Comparison of ENCODE assay signal across 21 mouse cellular contexts in the genomic region with DNA sequence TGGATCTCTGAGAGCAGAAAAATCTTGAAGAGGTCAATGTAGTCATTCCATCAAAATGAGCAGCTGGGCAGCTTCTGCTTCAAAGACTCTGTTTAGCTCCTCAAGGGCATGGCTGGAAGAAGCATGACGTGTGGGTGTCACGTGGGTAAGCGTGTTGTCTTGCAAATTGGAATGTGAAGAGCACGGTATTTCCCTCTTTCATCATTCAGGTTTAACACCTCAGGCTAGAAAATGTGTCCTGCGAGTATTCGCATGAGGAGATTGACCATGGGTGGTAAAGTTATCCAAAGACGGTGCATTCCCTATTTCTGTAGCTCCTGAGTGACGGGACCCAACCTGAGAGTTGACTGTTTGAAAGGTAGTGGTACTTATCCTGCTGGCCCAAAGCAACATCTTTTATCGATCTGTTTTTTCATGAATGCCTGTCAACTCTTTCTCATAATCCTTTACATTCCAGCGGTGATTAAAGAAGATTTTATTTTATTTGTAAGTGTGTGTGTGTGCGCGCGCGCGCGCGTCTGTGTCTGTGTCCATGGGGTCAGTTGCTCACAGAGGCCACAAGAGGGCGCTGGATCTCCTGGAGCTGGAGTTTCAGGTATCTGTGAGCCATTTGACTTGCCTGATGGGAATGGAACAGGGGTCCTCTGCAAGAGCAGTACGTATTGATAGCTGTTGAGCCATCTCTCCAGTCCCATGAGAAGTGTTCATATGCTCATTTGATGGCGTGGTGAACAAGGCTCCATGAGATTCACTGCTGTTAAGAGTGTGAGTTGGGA.
A peak's percentile ranks its signal among the peaks of the same experiment; 100 is the strongest.
DNase-seq lines count a peak whose midpoint lies in the region; ATAC-seq and TF ChIP-seq lines count a peak whose summit lies in the region.
"Had no signal": no experiment of that assay in that cellular context is flagged by ENCODE, and none has a peak within 500 bp of the region (broad histone marks: within the 10 kb centered on the region; RNA-seq: fewer than 3 reads in every experiment).

No protein-coding gene starts in this region.

- H3K9me3 ChIP-seq in forebrain, embryonic 11.5 days (ENCODE audit: control insufficient read depth, low read length) = no peaks in the 10 kb centered on the region
- no peaks in the 10 kb centered on the region for H3K9me3 ChIP-seq in forebrain, embryonic 10.5 days
- H3K9me3 ChIP-seq in liver, postnatal 0 days (ENCODE audit: low read length) = no peaks in the 10 kb centered on the region
- H3K9me3 ChIP-seq: embryonic facial prominence, embryonic 12.5 days; limb, embryonic 13.5 days; neural tube, embryonic 13.5 days; stomach, embryonic 15.5 days had no signal

- no peak for ATAC-seq in forebrain, embryonic 11.5 days (replicated peaks; ENCODE audit: low FRiP score)
- ATAC-seq in liver, postnatal 0 days = no peak
- ATAC-seq: forebrain, embryonic 16.5 days had no signal

- TF ChIP-seq EP300 in liver, postnatal 0 days (IDR thresholded peaks at IDR 0.05; ENCODE audit: low read depth) = no peak

- H3K9ac ChIP-seq in forebrain, embryonic 11.5 days (ENCODE audit: low read length) = no peak overlapping the region
- H3K9ac ChIP-seq in liver, postnatal 0 days (replicated peaks) = no peak overlapping the region
- H3K9ac ChIP-seq: embryonic facial prominence, embryonic 12.5 days; limb, embryonic 13.5 days; midbrain, embryonic 12.5 days; neural tube, embryonic 13.5 days; stomach, embryonic 15.5 days had no signal

- no peaks in the 10 kb centered on the region for H3K4me1 ChIP-seq in forebrain, embryonic 11.5 days (replicated peaks; ENCODE audit: control insufficient read depth, insufficient read depth, low read length)
- peaks cover 20% of the 10 kb centered on the region for H3K4me1 ChIP-seq in forebrain, embryonic 10.5 days
- no peaks in the 10 kb centered on the region for H3K4me1 ChIP-seq in liver, postnatal 0 days (ENCODE audit: insufficient read depth)
- peaks cover 2% of the 10 kb centered on the region for H3K4me1 ChIP-seq in testis, adult 2 months (ENCODE audit: control insufficient read depth, insufficient read depth, low read length)
- H3K4me1 ChIP-seq: stomach, embryonic 15.5 days had no signal

- DNase-seq in forebrain, embryonic 11.5 days (ENCODE audit: low spot score) = peak; percentile 41
- no peak for DNase-seq in forebrain, embryonic 10.5 days (ENCODE audit: extremely low spot score, low spot score)
- no peak for DNase-seq in liver, postnatal 0 days
- no peak for DNase-seq in liver
- no peak for DNase-seq in testis, postnatal 10 days (ENCODE audit: low spot score)
- DNase-seq in adrenal gland, postnatal 4 days (ENCODE audit: low spot score in 2 of 2) = no peak
- no peak for DNase-seq in embryo, embryonic 10.5 days (ENCODE audit: low spot score)
- DNase-seq: cerebellum, adult 9-10 months; heart, postnatal 10 days; kidney, adult 8-10 months; kidney, postnatal 4 days; spleen, adult 18-20 months had no signal

- H3K4me3 ChIP-seq in forebrain, embryonic 11.5 days (ENCODE audit: low read depth, low read length) = no peak overlapping the region
- no peak overlapping the region for H3K4me3 ChIP-seq in forebrain, embryonic 10.5 days
- H3K4me3 ChIP-seq in liver, postnatal 0 days (ENCODE audit: low read depth, low read length) = no peak overlapping the region
- H3K4me3 ChIP-seq in testis, adult 2 months (ENCODE audit: control insufficient read depth, low read depth, low read length) = no peak overlapping the region
- H3K4me3 ChIP-seq: embryonic facial prominence, embryonic 12.5 days; erythroblast, embryonic 14.5 days; limb, embryonic 13.5 days; midbrain, embryonic 12.5 days; neural tube, embryonic 13.5 days; stomach, embryonic 15.5 days had no signal

- no peaks in the 10 kb centered on the region for H3K27me3 ChIP-seq in forebrain, embryonic 11.5 days (ENCODE audit: control insufficient read depth, insufficient read depth, low read length)
- H3K27me3 ChIP-seq in forebrain, embryonic 10.5 days (ENCODE audit: poor library complexity, severe bottlenecking) = no peaks in the 10 kb centered on the region
- no peaks in the 10 kb centered on the region for H3K27me3 ChIP-seq in liver, postnatal 0 days (ENCODE audit: insufficient read depth, low read length)
- H3K27me3 ChIP-seq in testis, adult 2 months (ENCODE audit: control insufficient read depth, insufficient read depth, low read length) = no peaks in the 10 kb centered on the region
- H3K27me3 ChIP-seq: embryonic facial prominence, embryonic 12.5 days; limb, embryonic 13.5 days; neural tube, embryonic 13.5 days; stomach, embryonic 15.5 days had no signal

- no peak for TF ChIP-seq POLR2A in testis, adult 2 months (IDR thresholded peaks at IDR 0.05; ENCODE audit: control insufficient read depth, low read depth, low read length)

- no peaks in the 10 kb centered on the region for H3K36me3 ChIP-seq in forebrain, embryonic 11.5 days (ENCODE audit: control insufficient read depth, insufficient read depth, low read length)
- H3K36me3 ChIP-seq in forebrain, embryonic 10.5 days (replicated peaks) = no peaks in the 10 kb centered on the region
- H3K36me3 ChIP-seq in liver, postnatal 0 days (replicated peaks; ENCODE audit: insufficient read depth, low read length) = no peaks in the 10 kb centered on the region
- no peaks in the 10 kb centered on the region for H3K36me3 ChIP-seq in testis, adult 2 months (ENCODE audit: control insufficient read depth, insufficient read depth, low read length)
- H3K36me3 ChIP-seq: embryonic facial prominence, embryonic 12.5 days; limb, embryonic 13.5 days; midbrain, embryonic 12.5 days; neural tube, embryonic 13.5 days; stomach, embryonic 15.5 days had no signal

- 91% methylated on average over 20 of the region's 20 CpGs for WGBS in forebrain, embryonic 11.5 days
- WGBS in forebrain, embryonic 10.5 days = 92% methylated on average over 20 of the region's 20 CpGs
- WGBS in liver, postnatal 0 days (ENCODE audit: insufficient replicate concordance) = 81% methylated on average over 20 of the region's 20 CpGs

- TF ChIP-seq CTCF in liver, postnatal 0 days (IDR thresholded peaks at IDR 0.05; ENCODE audit: low read depth) = 0 out of 2 replicates have a peak, but pooled peaks have one; percentile 17
- TF ChIP-seq CTCF in testis, adult 2 months (IDR thresholded peaks at IDR 0.05; ENCODE audit: control insufficient read depth, insufficient read depth, insufficient replicate concordance, low read depth, low read length) = peak; percentile 82

- H3K27ac ChIP-seq in forebrain, embryonic 11.5 days (ENCODE audit: low read depth, low read length) = no peak overlapping the region
- no peak overlapping the region for H3K27ac ChIP-seq in forebrain, embryonic 10.5 days
- H3K27ac ChIP-seq in liver, postnatal 0 days (ENCODE audit: low read depth) = no peak overlapping the region
- H3K27ac ChIP-seq in testis, adult 2 months (ENCODE audit: control insufficient read depth, insufficient read depth, low read depth, low read length) = no peak overlapping the region
- H3K27ac ChIP-seq: embryonic facial prominence, embryonic 12.5 days; limb, embryonic 13.5 days; midbrain, embryonic 12.5 days; neural tube, embryonic 13.5 days; stomach, embryonic 15.5 days had no signal

- H3K4me2 ChIP-seq in forebrain, embryonic 11.5 days (ENCODE audit: low read depth, low read length, severe bottlenecking) = no peak overlapping the region
- H3K4me2 ChIP-seq in liver, postnatal 0 days (ENCODE audit: low read depth, low read length) = no peak overlapping the region
- H3K4me2 ChIP-seq: embryonic facial prominence, embryonic 12.5 days; heart, embryonic 11.5 days; limb, embryonic 13.5 days; midbrain, embryonic 12.5 days; neural tube, embryonic 13.5 days; stomach, embryonic 15.5 days had no signal
